Mouse (Mus musculus): ENCODE measurements at regions not wholly inside any gene's neighbourhood (a gene's known extent, or its start where the extent isn't known, plus 50 kb on each side); places are given as distances from the start of the nearest gene placed in this dataset.

DNA sequence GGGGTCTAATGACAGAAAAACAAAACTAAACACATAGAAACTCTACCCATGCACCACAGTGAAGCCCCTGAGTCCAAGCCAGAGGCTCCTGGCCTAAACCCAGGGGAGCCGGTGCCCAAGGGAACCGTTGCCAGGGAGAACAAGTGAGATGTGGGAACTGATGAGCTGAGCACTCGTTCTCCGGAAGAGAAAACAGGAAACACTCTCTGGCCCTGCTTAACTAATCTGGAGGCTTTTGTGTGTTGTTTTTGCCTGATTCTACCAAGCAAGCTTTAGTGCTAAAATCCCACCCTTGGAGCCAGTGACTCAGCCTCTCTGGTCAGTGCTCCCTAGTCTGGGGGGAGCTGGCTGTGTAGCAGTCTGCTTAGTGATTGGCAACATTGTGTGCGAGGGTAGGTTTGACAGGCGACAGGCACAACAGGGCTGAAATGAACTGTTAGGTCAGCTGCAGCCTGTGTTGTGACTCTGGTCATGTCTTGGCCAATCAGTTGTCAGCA lies 242.3 kb downstream of the Prex1 start:
- TF ChIP-seq POLR2A (IDR thresholded peaks at IDR 0.05; ENCODE audit: borderline replicate concordance, extremely low read depth, low read depth, low read length) (no peak), CTCF (IDR thresholded peaks at IDR 0.05; ENCODE audit: insufficient read depth, low read length) (no peak)
